Mouse (Mus musculus) R1 (cell line): ENCODE data around the gene Cysltr2.

Experiments
- DNase-seq: peaks from one replicate; pipeline ENCODE4 v3.0.0-alpha.2; 2018; ENCODE audit warnings: low read depth, low spot score

Gene Cysltr2

GRCm38 (mm10) chr14:72986044-72986443, 62.9 kb downstream of the Cysltr2 start:
- DNase-seq: no peak

GRCm38 (mm10) chr14:72985113-72985512, 63.8 kb downstream of the Cysltr2 start:
- no peak for DNase-seq

GRCm38 (mm10) chr14:72983456-72983855, 65.5 kb downstream of the Cysltr2 start:
- peak; percentile 81 for DNase-seq

- DNase-seq: no peak
Observed at GRCm38 (mm10) chr14:72982981-72983436, 65.9 kb downstream of the Cysltr2 start.

GRCm38 (mm10) chr14:72980761-72981160, 68.2 kb downstream of the Cysltr2 start:
- no peak for DNase-seq

DNA sequence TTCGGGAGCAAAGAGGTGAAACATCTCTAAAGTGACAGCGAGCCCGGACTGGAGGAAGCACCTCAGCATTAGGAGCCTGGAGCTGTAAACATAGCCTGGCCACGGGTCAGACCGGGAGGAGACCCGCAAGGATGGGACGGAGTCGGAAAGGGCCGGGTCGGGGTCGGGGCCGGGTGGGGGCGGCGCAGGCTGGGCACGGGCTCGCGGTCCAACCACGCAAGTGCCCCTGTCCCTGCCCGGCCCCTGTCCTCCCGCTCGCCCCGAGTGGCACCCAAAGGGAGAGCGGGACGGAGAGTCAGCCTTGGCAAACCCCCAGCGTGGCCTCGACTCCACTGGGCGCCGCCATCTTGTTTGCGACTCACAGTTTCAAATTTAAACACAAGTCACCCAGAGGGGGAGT, 68.8 kb downstream of the Cysltr2 start:
- DNase-seq: peak; percentile 21

DNA sequence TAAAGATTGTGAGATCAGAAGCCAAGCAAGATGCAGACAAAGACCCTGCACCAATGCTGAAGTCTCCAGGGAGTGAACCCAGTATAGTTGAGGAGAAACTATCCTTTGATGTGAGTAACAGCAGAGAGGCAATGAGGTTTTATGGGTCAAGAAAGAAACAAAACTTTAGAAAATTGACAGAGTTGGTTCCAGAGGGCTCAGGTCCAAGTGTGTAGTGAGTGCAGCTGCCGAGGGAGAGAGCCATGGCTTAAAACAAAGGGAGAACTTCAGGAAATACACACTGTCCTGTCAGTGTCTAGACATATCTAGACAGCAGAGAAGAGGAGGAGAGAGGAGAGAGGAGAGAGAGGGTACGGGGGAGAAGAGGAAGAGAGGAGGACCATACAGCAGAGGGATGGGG, 72.8 kb downstream of the Cysltr2 start:
- no peak for DNase-seq
